In the genomic region with DNA sequence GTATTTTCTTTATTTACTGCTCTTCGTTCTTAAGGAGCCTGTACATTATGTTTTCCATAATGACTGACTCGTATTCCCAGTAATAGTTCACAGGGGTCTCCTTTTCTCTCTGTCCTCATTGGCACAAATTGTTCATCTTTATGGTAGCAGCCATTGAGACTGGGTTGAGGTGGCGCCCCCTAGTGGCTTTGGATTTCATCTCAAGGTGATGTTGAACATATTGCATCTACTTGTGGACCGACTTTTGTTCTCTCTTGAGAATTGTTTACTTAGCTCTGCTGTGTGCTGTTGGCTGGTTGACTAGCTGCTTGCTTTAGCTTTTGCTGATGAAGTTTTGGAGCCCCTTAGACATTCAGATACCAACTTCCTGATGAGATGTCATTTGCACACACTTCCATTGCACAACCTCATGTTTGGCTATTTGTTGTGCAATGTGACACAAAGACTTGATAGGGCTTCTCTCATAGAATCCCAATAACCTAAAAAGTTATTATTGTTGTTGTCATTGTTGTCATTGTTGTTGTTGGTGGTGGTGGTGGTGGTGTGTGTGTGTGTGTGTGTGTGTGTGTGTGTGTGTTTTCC, we compare ENCODE assay signal across 10 mouse cellular contexts. TPM values are rescaled to one million over a fixed set of nuclear protein-coding genes. Genes with fewer than 3 reads are reported as not detected.
DNase-seq lines count a peak whose midpoint lies in the region; ATAC-seq and TF ChIP-seq lines count a peak whose summit lies in the region.
"Had no signal": no experiment of that assay in that cellular context is flagged by ENCODE, and none has a peak within 500 bp of the region (broad histone marks: within the 10 kb centered on the region; RNA-seq: fewer than 3 reads in every experiment).

No protein-coding gene starts in this region.

- WGBS in heart, embryonic 10.5 days = 62% methylated on average over 4 of the region's 4 CpGs
- WGBS in midbrain, postnatal 0 days = 69% methylated on average over 4 of the region's 4 CpGs

- peak; percentile 84 for DNase-seq in heart, adult 11 months
- DNase-seq in heart, embryonic 10.5 days (ENCODE audit: low spot score) = no peak
- DNase-seq in ovary, postnatal 14 days (ENCODE audit: low spot score) = peak; percentile 25
- DNase-seq in ovary, postnatal 10 days (ENCODE audit: low spot score) = no peak
- DNase-seq in embryo, embryonic 11 days = peak; percentile 30
- no peak for DNase-seq in midbrain, postnatal 0 days (ENCODE audit: low spot score)
- DNase-seq in thymus, postnatal 25 days = peak; percentile 76

- H3K4me3 ChIP-seq in heart, embryonic 10.5 days = no peak overlapping the region
- H3K4me3 ChIP-seq in midbrain, postnatal 0 days (ENCODE audit: low read depth, low read length) = no peak overlapping the region
- H3K4me3 ChIP-seq: midbrain, embryonic 12.5 days had no signal

- no peaks in the 10 kb centered on the region for H3K4me1 ChIP-seq in heart, embryonic 10.5 days
- no peaks in the 10 kb centered on the region for H3K4me1 ChIP-seq in midbrain, postnatal 0 days (ENCODE audit: insufficient read depth, low read length)
- H3K4me1 ChIP-seq: midbrain, embryonic 12.5 days had no signal

- ATAC-seq in midbrain, postnatal 0 days (ENCODE audit: low FRiP score) = no peak
- no peak for ATAC-seq in erythroblast, adult 5-6 weeks (replicated peaks; ENCODE audit: low FRiP score, poor library complexity, severe bottlenecking)

- H3K4me2 ChIP-seq in midbrain, postnatal 0 days (ENCODE audit: low read depth, low read length, poor library complexity, severe bottlenecking) = no peak overlapping the region
- H3K4me2 ChIP-seq: midbrain, embryonic 12.5 days had no signal

- H3K36me3 ChIP-seq in heart, embryonic 10.5 days = no peaks in the 10 kb centered on the region
- H3K36me3 ChIP-seq in midbrain, postnatal 0 days (ENCODE audit: insufficient read depth, low read length) = no peaks in the 10 kb centered on the region
- H3K36me3 ChIP-seq: midbrain, embryonic 12.5 days had no signal

- H3K9me3 ChIP-seq in heart, embryonic 10.5 days = no peaks in the 10 kb centered on the region
- no peaks in the 10 kb centered on the region for H3K9me3 ChIP-seq in midbrain, postnatal 0 days (ENCODE audit: low read length)
- H3K9me3 ChIP-seq: midbrain, embryonic 12.5 days had no signal

- H3K27ac ChIP-seq in heart, embryonic 10.5 days = no peak overlapping the region
- no peak overlapping the region for H3K27ac ChIP-seq in midbrain, postnatal 0 days (ENCODE audit: low read depth, low read length)
- H3K27ac ChIP-seq: midbrain, embryonic 12.5 days had no signal

- H3K9ac ChIP-seq in midbrain, postnatal 0 days (replicated peaks; ENCODE audit: low read length, poor library complexity, severe bottlenecking) = no peak overlapping the region
- H3K9ac ChIP-seq: midbrain, embryonic 12.5 days had no signal

- peak; percentile 52 for TF ChIP-seq CTCF in midbrain, postnatal 0 days (IDR thresholded peaks at IDR 0.05)

- no peaks in the 10 kb centered on the region for H3K27me3 ChIP-seq in heart, embryonic 10.5 days (ENCODE audit: insufficient read depth, poor library complexity, severe bottlenecking)
- no peaks in the 10 kb centered on the region for H3K27me3 ChIP-seq in midbrain, postnatal 0 days (ENCODE audit: insufficient read depth, low read length)
- H3K27me3 ChIP-seq: midbrain, embryonic 12.5 days had no signal

RNA-seq across cellular contexts. Expression of a gene that starts 14.0 kb away (rescaled TPM):
- polyA plus RNA-seq in heart, embryonic 10.5 days (2016; fragmentation: Nextera tagmentation; extraction: Ambion mirVana) = 12.7 and 20.5 TPM in 2 replicates
- total RNA-seq in midbrain, postnatal 0 days (2014; rRNA removed) = 14.7 and 17.8 TPM in 2 replicates
- polyA plus RNA-seq in midbrain, postnatal 0 days (2015; fragmentation: Nextera tagmentation; extraction: Ambion mirVana) = 20.9 and 23.5 TPM in 2 replicates
- 11.5 and 27.3 TPM in 2 replicates for total RNA-seq in erythroblast, adult 5-6 weeks (2015; ENCODE audit: low replicate concordance)
- total RNA-seq in erythroblast, adult 5-6 weeks (2017; ENCODE audit: low replicate concordance) = 5.0 and 11.5 TPM in 2 replicates

RNA-seq across cellular contexts. Expression of a gene that starts 36.1 kb away (rescaled TPM):
- polyA plus RNA-seq in heart, embryonic 10.5 days (2016; fragmentation: Nextera tagmentation; extraction: Ambion mirVana) = 107 and 146 TPM in 2 replicates
- 76.1 and 97.7 TPM in 2 replicates for total RNA-seq in midbrain, postnatal 0 days (2014; rRNA removed)
- polyA plus RNA-seq in midbrain, postnatal 0 days (2015; fragmentation: Nextera tagmentation; extraction: Ambion mirVana) = 117 and 119 TPM in 2 replicates
- 44.1 and 55.9 TPM in 2 replicates for total RNA-seq in erythroblast, adult 5-6 weeks (2015; ENCODE audit: low replicate concordance)
- 31.3 and 50.9 TPM in 2 replicates for total RNA-seq in erythroblast, adult 5-6 weeks (2017; ENCODE audit: low replicate concordance)

RNA-seq across cellular contexts. Expression of a gene that starts 58.2 kb away (rescaled TPM):
- not detected in 2 replicates for polyA plus RNA-seq in heart, embryonic 10.5 days (2016; fragmentation: Nextera tagmentation; extraction: Ambion mirVana)
- total RNA-seq in midbrain, postnatal 0 days (2014; rRNA removed) = not detected in 2 replicates
- polyA plus RNA-seq in midbrain, postnatal 0 days (2015; fragmentation: Nextera tagmentation; extraction: Ambion mirVana) = not detected in 2 replicates
- total RNA-seq in erythroblast, adult 5-6 weeks (2015; ENCODE audit: low replicate concordance) = not detected in 2 replicates
- total RNA-seq in erythroblast, adult 5-6 weeks (2017; ENCODE audit: low replicate concordance) = not detected in 2 replicates
- polyA plus RNA-seq: heart, embryonic 16.5 days; midbrain, embryonic 12.5 days had no signal

Comparison
In these comparisons a context has a peak if more than half of its experiments do, and no peak if none do; other contexts are left out.
1. DNase-seq: peak in heart, adult 11 months (single experiment), ovary, postnatal 14 days (single experiment), embryo, embryonic 11 days (single experiment) and thymus, postnatal 25 days (single experiment); none in heart, embryonic 10.5 days (single experiment), ovary, postnatal 10 days (single experiment) and midbrain, postnatal 0 days (single experiment).